Mouse (Mus musculus) spleen, adult 12 weeks (tissue): Measurements from ENCODE around the gene Fnip2.

Experiments
- DNase-seq: peaks from one replicate; pipeline ENCODE4 v3.0.0; 2022; ENCODE audit warnings: low spot score

Fnip2 gene

GRCm38 (mm10) chr3:79413492-79413891 lies 154.1 kb downstream of the Fnip2 start:
- DNase-seq: no peak

GRCm38 (mm10) chr3:79411666-79412065 lies 155.9 kb downstream of the Fnip2 start:
- DNase-seq: no peak

GRCm38 (mm10) chr3:79410629-79410995 lies 157.0 kb downstream of the Fnip2 start:
- DNase-seq: no peak

GRCm38 (mm10) chr3:79409927-79410628 lies 157.5 kb downstream of the Fnip2 start:
- no peak for DNase-seq

DNA sequence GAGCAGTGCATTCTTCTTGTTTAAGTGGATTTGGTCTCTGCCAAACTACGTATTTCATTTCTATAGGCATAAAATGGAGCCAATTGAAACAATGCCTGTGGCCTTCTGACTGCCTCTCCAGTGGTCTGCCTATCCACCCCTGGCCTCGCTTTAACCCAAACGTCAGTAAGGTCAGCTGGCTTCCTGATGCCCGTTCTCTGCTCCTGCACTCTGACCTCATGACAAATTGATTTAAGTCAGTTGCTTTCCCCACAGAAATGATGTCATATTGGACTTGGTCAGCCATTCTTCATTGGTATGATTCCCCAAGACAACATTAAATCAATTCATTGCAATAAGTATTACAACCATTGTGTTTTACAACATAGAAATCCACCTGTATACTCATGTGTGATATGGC lies 159.1 kb downstream of the Fnip2 start:
- no peak for DNase-seq
